Mouse (Mus musculus) adipocyte (in vitro differentiated cells): Measurements from ENCODE around the gene Robo2.
"Not testable (repeated sequence)": the region's sequence is repeated elsewhere in the genome, so short reads cannot be mapped to it uniquely, and the experiment has no call there.

Source experiments
- DNase-seq: peaks from one replicate; pipeline ENCODE4 v3.0.0-alpha.2; 2016; ENCODE audit warnings: low spot score

The Robo2 gene

DNA sequence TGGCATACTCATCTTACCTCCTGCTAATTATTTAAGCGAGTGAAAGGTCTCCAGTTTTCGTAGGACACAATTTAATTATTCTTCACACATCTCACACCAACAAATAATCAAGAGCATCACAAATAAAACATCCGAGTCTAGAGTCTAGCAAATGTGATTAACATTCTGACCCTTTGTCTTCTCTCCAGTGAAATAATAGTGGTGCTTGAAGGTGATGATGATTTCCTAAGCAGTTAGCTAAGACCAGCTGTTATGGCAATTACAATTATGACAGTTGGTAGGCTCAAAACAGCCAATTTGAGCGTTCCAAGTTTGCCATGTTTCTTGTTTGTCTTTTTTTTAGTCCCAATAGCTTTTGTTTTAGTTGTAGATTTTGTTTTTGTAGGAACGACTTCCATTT, 210.9 kb downstream of the Robo2 start:
- DNase-seq, result no peak

- no peak for DNase-seq
Observed at GRCm38 (mm10) chr16:74200024-74200703, 211.5 kb downstream of the Robo2 start.

GRCm38 (mm10) chr16:74192979-74193554, 218.6 kb downstream of the Robo2 start:
- DNase-seq, result no peak

DNA sequence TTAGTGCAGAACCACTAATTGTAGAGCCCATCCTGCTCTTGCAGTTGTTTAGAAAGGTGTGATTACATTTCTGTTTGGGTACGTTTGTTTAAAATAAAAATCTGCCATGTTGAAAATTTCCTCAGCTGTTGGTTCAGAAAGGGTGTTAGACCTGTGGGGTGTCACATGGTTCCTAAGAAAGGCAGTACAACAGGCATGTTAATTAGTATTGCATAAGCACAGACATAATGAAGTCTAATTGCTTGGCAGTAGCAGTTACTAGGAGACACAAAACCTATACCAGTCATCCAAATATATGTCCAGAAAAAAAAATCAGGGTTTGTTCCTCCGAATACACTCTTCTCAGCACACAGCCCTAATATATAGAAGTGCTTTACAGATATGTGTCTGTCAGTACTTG, 220.0 kb downstream of the Robo2 start:
- no peak for DNase-seq

DNA sequence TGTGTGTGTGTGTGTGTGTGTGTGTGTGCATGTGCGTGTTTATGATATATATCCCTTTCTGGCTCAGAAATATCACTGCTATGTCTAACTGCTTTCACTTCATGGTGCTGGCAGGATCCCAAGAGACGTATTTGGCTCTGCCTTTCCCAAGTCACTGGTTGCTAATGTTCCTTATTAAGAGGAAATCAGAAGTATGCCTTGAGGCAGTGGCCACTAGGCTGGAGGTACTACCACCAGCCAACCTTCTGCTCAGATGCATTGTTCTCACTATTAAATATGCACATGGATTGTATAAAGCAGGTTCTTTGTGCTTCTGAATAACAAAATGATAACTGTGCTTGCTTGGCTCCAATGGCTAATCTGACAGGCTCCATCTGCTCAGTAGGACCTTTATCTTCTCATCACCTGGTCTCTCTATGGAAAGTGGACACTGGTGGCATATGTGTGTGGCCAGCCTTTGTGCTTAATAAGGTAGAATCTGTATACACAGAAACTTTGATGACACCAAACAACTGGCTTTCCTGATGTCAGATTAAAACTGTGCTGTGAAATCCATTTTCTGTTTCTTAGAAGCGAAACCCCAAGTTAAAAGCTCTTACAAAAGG, 229.0 kb downstream of the Robo2 start:
- DNase-seq, result no peak

DNA sequence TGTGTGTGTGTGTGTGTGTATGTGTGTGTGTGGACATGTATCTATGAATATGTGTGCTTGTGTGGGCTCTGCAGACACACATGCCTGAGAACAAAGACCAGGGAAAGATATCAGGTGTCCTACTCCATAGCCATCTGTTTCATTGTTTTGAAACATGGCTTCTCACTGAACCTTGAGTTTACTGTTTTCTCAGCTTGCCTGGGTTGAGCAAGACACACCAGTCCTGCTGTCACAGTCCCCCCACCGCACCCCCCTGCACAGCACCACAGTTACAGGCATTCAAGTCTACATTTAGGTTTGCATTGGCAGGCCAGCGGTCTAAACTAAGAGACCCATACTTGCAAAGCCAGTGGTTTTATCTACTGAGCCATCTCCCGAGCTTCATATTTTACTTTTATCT, 239.0 kb downstream of the Robo2 start:
- no peak for DNase-seq

DNA sequence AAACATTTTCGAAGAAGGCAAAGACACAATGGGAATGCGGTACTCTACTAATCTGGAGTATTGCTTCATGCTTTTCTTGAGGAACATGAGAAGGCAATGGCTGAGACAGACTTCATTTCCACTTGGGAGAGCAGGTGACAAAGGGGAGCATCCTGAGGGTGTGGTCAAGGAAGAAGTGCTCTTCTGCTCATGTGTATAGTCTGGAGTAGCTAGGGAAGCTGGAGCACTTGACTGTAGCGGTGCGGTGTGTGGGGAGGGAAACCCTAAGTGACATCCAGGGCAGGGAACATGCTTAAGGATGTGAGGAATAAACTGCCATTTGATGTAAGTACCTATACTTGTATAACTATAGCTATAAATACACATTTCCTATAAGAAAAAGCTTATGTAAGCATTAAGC, 242.0 kb downstream of the Robo2 start:
- DNase-seq, result no peak

DNA sequence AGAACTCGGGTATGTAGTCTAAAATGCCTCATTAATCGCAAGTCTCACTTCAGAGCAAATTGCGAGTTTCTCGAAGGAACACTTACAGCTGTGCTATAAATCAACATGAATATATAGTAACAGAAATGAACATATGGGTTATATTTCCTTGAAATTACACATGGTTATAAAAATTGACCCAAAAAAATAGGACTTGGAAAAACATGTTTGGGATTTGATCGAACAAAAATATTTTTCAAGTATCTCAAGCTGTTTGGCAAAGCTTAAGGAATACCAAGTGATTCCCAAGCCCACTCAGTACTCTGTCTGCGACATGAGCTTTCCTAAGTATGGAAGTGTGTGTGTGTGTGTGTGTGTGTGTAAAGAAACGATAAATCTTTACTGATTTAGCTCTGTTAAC, 242.5 kb downstream of the Robo2 start:
- DNase-seq, result no peak

DNA sequence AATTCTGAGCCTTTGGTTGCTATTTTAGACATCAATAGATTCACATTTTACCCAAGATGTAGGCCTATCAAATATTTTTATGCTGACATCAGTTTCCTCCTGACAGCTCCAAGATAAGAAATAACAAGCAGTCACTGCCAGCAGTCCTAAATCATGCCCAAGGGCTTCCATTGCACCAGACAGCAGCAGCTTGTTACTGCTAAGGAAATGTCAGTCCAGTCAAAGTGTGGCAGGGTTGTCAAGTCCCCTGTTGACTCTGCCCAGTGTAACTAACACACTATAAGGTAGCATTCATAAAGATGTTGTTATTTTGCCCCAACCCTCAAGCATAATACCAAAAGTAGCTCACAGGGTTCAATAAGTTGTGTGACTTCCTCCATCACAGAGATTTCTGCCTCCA, 243.8 kb downstream of the Robo2 start:
- no peak for DNase-seq

DNA sequence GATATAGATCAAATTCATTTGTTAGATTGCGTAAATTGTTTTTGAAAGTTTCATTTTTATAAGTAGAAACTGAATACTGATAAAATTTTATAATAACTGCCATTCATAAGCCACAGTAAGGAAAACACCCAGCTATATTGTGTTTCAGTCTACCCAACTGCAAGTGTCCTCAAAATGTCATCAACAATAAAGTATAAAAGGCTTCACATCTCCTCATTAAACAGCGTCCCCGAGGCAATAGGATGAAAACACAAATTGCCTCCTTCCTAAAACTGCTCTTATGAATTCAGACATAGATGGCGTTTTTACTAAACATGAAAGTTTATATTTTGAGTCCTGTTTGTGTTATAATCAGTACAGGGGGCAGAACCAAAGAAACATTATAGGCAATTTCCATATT, 249.6 kb downstream of the Robo2 start:
- DNase-seq, result no peak

DNA sequence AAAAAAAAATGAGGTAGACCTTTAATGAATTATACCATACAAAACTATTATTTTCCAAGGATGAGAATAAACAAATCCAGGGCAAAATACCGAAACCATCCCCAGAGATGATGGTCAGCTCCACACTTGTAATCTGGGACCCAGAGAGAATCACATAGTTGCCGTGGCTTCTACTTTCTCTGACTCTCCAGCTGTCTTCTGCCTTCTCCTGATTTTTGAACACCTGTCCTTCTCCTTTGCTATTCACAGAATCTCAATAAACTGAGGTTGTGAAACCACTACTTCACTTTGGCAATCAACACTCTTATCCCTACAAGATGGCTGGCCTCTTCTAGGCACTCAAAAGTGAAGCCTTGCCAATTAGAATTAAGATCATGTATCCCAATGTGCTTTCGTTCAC, 252.4 kb downstream of the Robo2 start:
- no peak for DNase-seq

DNA sequence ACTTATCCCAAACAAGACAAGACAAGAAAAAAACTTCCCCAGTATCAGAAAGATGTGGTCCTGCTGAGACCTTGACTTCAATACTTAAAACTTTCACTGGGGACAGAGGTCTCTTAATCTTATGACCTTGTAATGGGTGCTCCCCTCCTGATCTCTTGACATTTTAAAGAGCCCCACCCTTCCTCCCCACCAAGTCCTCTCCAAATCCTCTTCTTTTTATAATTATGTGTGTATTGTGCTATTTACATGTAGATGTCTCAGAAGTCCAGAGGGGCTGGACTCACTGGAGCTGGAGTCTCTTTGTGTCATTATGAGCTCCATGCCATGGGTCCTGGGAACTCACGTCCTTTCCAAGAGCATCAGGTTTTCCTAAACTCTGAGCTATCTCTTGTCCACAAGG, 275.4 kb downstream of the Robo2 start:
- DNase-seq, result no peak

DNA sequence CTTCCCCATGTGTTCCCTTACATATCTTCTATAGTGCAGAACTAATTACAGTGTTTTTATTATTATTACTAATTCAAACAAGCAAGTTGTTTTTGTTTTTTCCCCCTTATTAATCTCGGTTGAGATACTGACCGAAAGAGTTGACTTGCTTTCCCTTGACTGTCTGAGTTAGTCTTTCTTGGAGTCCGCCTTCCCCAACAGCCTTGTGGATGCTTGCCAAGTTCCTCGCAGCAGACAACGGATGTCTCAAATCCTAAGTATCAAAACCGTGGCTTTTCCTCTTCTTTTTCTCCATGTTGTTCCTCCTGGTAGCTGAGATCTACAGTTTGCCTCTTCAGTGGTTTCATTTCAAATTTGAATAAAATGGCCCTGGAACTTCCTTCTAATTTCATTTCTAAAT, 278.8 kb downstream of the Robo2 start:
- no peak for DNase-seq

GRCm38 (mm10) chr16:74131370-74131769, 280.3 kb downstream of the Robo2 start:
- no peak for DNase-seq

DNA sequence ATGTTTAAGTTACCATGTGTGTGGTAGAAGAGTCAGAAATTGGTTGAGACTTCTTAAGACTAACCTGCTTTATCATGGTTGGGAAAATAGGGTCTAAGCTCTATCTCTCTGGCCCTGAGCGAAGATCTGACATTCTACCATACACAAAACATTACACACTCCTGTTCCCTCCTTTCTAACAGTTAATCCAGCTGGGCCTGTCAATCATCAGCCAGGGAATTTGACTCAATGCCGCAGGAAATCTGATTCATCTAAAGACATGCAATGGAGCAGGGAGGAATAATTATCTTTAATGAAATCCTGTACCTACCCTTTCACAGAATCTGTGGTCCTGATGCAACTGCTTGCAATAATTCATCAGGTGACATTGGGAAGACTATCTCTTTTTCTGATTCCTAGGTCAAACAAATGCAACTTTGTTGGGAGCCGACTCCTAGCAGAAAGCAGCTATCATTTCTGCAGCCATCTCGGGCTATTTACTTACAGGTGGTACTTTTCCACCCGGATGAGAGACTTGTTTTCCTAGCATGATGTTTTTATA, 283.1 kb downstream of the Robo2 start:
- DNase-seq, result no peak

DNA sequence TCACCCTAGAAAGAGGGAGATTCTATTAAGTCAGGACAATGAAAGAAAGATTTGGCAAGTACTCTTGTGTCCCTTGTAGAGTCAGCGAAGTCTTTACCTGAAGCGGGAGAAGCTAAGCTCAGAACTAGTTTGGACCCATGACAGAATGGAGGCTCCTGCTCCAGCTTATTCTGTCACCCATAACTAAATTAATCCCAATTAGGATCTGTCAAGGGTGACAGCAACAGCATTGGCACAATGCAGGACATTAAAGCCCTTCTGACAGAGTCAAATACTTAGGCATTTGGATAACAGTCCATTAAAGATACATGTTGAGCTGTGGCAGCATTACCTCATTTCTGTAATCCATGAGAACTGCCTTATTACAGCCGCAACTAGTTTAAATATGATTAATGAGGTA, 298.5 kb downstream of the Robo2 start:
- DNase-seq, result no peak

- DNase-seq, result no peak
Observed at GRCm38 (mm10) chr16:74111101-74111500, 300.5 kb downstream of the Robo2 start.

DNA sequence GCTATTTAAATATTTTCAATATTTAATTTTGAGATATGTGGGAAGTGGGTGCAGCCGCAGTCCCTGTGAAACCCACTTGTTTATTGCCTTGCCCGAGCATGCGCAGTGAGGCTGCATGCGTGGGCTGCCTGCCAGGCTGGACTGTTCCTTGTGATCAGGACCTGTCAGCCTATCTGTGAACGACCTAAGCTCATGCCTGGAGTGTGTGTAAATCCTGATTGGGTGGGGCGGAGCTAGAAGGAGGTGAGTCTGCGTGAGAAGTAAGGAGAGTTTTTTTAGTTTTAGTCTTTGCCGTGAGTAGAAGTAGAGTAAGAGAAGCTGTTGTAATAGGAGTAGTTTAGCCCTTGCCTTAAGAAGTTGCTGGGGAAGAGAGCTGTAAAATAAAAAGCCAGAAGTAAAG, 307.2 kb downstream of the Robo2 start:
- DNase-seq, result not testable (repeated sequence)

- DNase-seq, result no peak
Observed at GRCm38 (mm10) chr16:74092997-74093801, 318.4 kb downstream of the Robo2 start.

DNA sequence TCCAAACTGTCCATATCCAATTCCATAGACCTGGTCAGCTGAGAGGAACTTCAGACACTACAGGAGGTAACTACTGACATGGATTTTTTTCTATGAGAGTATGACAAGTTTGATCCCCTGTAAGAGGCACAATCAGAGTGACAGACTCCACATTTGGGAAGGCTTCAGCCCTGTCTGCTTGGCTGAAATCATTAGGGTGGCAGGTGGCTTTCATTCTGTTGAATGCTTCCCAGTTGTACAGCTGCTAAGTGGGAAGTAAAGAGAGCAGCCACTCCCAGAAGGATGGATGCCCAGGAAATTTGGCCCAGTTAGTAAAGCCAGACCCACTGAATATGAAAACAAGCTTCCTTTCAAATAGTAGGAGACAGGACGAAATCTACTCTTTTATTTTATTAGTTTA, 321.7 kb downstream of the Robo2 start:
- no peak for DNase-seq

DNA sequence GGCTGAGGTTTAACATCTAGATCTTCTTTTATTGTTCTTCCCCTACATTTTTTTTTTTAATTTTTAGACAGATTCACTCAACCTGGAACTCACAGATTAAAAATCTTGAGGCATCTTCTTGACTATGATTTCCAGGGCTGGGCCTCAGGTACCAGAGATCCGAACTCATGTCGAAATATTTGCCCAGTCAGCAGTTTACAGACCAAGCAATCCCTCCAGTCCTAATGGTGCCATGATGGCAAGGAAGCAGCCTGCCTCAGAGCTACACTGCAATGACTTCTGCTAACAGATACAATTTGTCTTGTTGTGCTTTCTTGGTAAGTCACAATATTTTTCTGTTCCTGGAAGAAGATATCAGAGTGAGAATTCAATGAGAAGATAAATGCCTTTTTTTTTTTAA, 327.4 kb downstream of the Robo2 start:
- DNase-seq, result no peak

DNA sequence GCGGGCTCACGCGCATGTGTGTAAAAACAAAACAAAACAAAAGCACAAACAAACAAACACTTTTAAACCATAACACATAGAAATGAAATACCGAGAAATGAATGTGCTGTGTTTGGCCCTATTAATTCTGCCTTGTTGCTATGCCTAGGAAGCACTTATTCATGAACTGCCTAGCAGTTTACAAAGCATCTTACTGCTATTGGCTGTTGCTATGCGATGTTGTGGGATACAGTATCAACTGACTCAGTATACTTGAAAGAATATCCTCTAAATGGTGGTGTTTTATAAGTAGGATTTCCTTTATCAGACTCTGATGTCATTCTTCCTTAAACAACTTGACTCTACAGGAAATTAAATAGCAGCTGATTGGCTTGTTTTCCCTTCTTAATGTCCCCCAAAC, 339.0 kb downstream of the Robo2 start:
- DNase-seq, result no peak

DNA sequence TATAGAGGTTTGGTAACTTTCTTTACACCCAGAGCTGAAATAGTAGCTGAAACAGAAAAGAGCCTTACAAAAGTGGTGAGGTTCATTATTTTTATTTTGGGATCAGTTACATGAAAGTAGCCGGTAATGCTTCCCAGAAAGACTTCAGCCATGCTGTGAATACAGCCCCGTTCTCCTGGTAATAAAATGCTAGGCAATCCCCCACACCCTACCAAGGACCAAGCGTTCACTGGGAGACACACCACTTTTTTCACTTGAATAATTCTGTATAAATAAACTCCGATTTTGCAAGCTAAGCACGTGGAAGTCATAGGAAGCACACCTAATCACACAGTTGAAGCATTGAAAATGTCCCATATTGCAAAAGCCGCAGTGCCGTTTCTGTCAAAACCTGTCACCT, 341.0 kb downstream of the Robo2 start:
- DNase-seq, result no peak
